Mouse (Mus musculus): ENCODE measurements around the gene Dcun1d4. TPM values are rescaled to one million over a fixed set of nuclear protein-coding genes. Genes with fewer than 3 reads are reported as not detected.

Dcun1d4 gene
- 59.2 and 61.2 TPM in 2 replicates for polyA plus RNA-seq (2016; fragmentation: Nextera tagmentation; extraction: Ambion mirVana)

DNA sequence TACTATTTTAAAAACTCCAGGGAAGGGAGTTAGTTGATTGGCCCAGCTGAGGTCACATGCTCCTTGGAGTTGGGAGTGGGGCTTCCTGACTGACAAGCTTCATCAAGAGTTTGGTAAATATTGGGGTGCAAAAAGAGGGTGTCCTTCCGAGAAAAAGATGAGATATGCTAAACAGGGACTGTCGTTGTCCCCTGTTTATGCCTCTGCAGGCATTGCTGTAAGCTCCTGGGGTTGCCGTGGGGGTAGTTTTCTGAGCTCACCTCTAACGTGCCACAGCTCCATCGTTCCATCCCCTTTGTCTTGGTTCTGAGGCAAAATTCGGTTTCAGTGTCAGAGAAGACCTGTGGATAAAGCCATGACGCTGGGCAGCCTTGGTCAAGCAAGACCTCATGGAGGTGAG is at the start of gene Dcun1d4:
Gene Dcun1d4, plus strand, starts transcription at position 301 of the 400 bp plus-strand sequence.
- Histone ChIP-seq H3K9me3 (no peaks in the 10 kb centered on the region), H3K27me3 (replicated peaks) (no peaks in the 10 kb centered on the region), H3K4me1 (peaks cover 6% of the 10 kb centered on the region; the same call in 1 of the 2 replicates), H3K4me2 (replicated peaks) (no peak within 1 kb of the TSS), H3K4me3 (no peak within 1 kb of the TSS), H3K36me3 (no peaks in the 10 kb centered on the region), H3K27ac (no peak within 1 kb of the TSS), H3K9ac (no peak within 1 kb of the TSS)
- 80% methylated on average over 7 of the region's 7 CpGs for WGBS
- ATAC-seq (ENCODE audit: low FRiP score, low read depth): no peak

DNA sequence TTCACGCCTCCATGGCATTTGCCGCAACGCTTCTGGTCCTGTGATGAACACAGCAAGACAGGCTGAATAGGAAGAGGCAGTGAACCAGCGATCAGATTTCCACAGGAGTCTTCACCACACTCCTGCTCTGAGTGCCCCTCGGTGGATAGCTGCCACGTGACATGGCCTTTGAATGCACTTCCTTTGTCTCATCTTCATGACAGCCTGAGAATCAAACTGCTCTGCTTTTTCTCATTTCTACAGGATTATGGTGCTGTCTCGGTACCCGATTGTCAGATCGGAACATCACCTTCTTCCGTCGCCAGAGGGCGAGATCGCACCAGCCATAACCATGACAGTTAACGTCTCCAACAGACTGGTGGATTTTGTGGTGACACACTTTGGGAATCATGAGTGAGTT is 49.2 kb upstream of the Dcun1d4 start:
- no peaks in the 10 kb centered on the region; the same call in 1 of the 2 replicates for H3K4me1 ChIP-seq
- 28% methylated on average over 14 of the region's 14 CpGs for WGBS
- H3K36me3 ChIP-seq: no peaks in the 10 kb centered on the region
- H3K4me2 ChIP-seq (replicated peaks): no peak overlapping the region
- H3K9me3 ChIP-seq: no peaks in the 10 kb centered on the region
- no peaks in the 10 kb centered on the region for H3K27me3 ChIP-seq (replicated peaks)
- H3K4me3 ChIP-seq: no peak overlapping the region
- peak; percentile 81 for ATAC-seq (ENCODE audit: low FRiP score, low read depth)
- H3K9ac ChIP-seq: no peak overlapping the region
- no peak overlapping the region for H3K27ac ChIP-seq

DNA sequence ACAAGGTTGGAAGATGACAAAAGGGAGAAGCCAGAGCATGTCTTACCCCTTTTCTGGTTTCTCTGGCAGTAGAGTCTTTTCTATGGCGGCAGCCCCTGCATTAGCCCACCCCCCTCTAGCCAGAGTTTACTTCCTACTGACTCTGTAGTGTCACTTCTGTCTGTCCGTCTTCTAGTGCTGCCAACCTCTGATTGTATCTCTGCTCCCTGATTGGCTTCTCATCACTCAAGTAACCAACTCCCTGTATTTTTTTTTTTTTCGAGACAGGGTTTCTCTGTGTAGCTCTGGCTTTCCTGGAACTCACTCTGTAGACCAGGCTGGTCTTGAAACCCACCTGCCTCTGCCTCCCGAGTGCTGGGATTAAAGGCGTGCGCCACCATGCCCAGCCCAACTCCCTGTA is 48.0 kb upstream of the Dcun1d4 start:
- Histone ChIP-seq H3K27me3 (replicated peaks) (no peaks in the 10 kb centered on the region), H3K4me1 (no peaks in the 10 kb centered on the region; the same call in 1 of the 2 replicates), H3K9me3 (no peaks in the 10 kb centered on the region), H3K36me3 (no peaks in the 10 kb centered on the region), H3K27ac (no peak overlapping the region), H3K9ac (no peak overlapping the region), H3K4me2 (replicated peaks) (no peak overlapping the region), H3K4me3 (no peak overlapping the region)
- WGBS: 87% methylated on average over 6 of the region's 6 CpGs
- no peak for ATAC-seq (ENCODE audit: low FRiP score, low read depth)

DNA sequence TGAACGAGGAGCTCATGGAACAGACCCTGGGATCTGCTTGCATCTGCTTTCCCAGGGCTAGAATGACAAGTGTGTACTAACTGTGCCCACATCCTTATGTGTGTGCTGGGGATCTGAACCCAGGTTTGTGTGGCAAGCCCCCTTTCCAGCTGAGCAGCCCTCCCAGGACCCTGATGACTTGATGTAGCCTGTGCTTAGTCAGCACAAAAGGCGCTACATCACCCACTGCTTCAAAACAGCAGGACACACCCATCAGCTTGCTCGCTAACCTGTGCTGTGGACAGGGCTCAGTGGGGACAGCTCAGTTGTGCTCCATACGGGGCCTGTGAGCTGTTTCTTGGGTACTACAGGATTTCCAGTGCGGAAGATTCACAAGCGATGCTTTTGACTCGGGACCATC is 46.0 kb upstream of the Dcun1d4 start:
- ATAC-seq (ENCODE audit: low FRiP score, low read depth): no peak
- 72% methylated on average over 7 of the region's 7 CpGs for WGBS
- H3K27me3 ChIP-seq (replicated peaks): no peaks in the 10 kb centered on the region
- no peaks in the 10 kb centered on the region; the same call in 1 of the 2 replicates for H3K4me1 ChIP-seq
- no peak overlapping the region for H3K9ac ChIP-seq
- H3K4me2 ChIP-seq (replicated peaks): no peak overlapping the region
- H3K27ac ChIP-seq: no peak overlapping the region
- H3K9me3 ChIP-seq: no peaks in the 10 kb centered on the region
- no peak overlapping the region for H3K4me3 ChIP-seq
- H3K36me3 ChIP-seq: no peaks in the 10 kb centered on the region

DNA sequence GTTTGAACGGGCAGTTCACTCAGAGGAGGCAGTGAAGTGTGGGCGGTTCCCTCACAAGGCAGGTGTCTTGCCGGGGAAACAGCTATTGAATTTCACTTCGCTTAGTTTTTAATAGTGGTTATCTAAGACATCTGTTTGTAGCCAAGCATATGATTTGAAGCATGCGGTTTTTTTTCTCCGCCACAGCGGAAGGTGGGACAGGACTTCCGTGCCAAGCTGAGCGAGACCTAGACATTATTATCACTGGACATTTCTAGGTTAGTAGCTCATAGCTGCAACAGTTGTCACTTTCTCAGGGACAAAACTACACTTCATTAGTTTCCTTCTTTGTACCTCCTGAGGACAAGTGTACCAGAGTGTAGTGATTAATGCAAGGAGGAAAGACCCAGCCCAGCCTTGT is 38.6 kb upstream of the Dcun1d4 start:
- H3K4me2 ChIP-seq (replicated peaks): no peak overlapping the region
- 82% methylated on average over 9 of the region's 9 CpGs for WGBS
- H3K4me3 ChIP-seq: no peak overlapping the region
- no peak overlapping the region for H3K9ac ChIP-seq
- H3K27ac ChIP-seq: no peak overlapping the region
- no peaks in the 10 kb centered on the region for H3K27me3 ChIP-seq (replicated peaks)
- no peaks in the 10 kb centered on the region for H3K4me1 ChIP-seq
- H3K36me3 ChIP-seq: no peaks in the 10 kb centered on the region
- ATAC-seq (ENCODE audit: low FRiP score, low read depth): no peak
- H3K9me3 ChIP-seq: no peaks in the 10 kb centered on the region

DNA sequence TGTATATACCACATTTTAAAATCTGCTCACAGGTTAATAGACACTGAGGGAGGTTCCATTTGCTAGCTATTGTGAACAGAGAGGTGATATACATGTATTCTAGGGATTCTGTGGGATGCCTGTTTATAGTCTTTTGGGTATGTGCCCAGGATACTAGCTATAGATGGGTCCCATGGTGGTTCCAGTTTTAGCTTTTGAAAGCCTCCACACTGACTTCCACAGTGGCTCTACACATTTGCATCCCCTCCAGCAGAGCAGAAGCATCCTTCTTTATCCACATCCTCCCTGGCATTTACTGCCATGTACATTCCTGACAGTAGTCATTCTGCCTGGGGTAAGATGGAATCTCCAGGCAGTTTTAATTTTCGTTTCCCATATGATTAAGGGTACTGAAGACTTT is 30.5 kb upstream of the Dcun1d4 start:
- no peak overlapping the region for H3K27ac ChIP-seq
- H3K4me3 ChIP-seq: no peak overlapping the region
- H3K36me3 ChIP-seq: no peaks in the 10 kb centered on the region
- H3K27me3 ChIP-seq (replicated peaks): no peaks in the 10 kb centered on the region
- H3K4me2 ChIP-seq (replicated peaks): no peak overlapping the region
- H3K9me3 ChIP-seq: no peaks in the 10 kb centered on the region
- no peak for ATAC-seq (ENCODE audit: low FRiP score, low read depth)
- H3K4me1 ChIP-seq: peaks cover 4% of the 10 kb centered on the region; the same call in 1 of the 2 replicates
- WGBS: 86% methylated on average over 1 of the region's 1 CpGs
- no peak overlapping the region for H3K9ac ChIP-seq

DNA sequence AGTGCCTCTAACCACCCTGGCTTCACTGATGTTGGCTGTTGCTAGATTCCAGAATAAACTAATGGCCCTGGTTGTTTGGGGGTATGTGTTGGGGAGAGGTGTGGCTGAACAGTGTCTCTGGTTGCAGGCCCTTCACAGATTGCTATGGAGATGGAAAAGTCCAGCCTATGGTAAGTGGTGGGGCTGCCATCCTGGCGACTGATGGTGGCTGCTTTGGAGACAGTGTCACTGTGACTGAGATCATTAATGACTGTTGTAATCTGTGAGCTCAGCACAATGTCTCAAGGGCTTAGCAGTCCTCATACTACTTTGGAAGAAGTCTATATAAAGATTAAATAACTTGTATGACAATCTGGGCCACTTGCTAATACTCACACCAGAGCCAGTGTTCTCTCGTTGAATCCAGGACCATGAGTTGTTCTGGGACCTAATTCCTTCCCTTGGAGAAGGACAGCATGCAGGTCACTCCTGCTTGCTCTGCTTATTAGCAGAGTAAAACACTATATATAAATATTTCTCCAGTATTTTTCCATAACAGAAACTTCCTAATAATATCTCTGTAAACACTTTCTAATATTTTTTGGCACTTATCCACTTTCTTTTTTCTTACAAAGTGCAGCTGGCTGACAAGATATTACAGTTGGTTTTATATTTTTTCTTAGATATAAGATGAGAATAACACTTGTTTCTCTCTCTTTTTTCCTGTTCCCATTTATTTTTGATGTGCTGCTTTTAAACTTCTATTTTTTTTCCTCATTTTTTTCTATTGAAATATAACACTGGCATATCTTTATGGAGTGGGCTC is 26.1 kb upstream of the Dcun1d4 start:
- no peak overlapping the region for H3K4me3 ChIP-seq
- H3K27ac ChIP-seq: no peak overlapping the region
- H3K9me3 ChIP-seq: no peaks in the 10 kb centered on the region
- WGBS: 72% methylated on average over 2 of the region's 2 CpGs
- no peaks in the 10 kb centered on the region for H3K36me3 ChIP-seq
- H3K27me3 ChIP-seq (replicated peaks): no peaks in the 10 kb centered on the region
- H3K9ac ChIP-seq: no peak overlapping the region
- H3K4me2 ChIP-seq (replicated peaks): no peak overlapping the region
- ATAC-seq (ENCODE audit: low FRiP score, low read depth): no peak
- peaks cover 4% of the 10 kb centered on the region; the same call in 1 of the 2 replicates for H3K4me1 ChIP-seq

DNA sequence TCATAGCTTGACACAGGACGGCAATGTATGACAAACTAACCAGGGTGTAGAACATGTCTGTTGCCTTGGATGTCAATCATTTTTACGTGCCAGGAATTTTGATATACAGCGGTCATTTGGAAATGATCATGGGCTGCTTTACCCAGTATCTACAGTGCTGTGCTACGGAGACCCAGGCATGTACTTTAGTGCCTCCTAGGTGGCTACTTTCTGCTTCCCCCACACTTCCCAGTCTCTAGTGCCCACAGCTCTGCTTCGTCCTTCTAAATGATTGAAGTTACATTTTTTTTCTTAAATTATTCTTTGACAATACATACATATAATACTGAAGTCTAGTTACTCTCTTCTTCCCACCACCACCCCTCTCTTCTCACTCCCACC is 25.5 kb upstream of the Dcun1d4 start:
- no peaks in the 10 kb centered on the region for H3K9me3 ChIP-seq
- no peak for ATAC-seq (ENCODE audit: low FRiP score, low read depth)
- no peak overlapping the region for H3K4me3 ChIP-seq
- no peaks in the 10 kb centered on the region for H3K27me3 ChIP-seq (replicated peaks)
- no peak overlapping the region for H3K9ac ChIP-seq
- H3K27ac ChIP-seq: no peak overlapping the region
- no peaks in the 10 kb centered on the region for H3K36me3 ChIP-seq
- H3K4me1 ChIP-seq: peaks cover 4% of the 10 kb centered on the region; the same call in 1 of the 2 replicates
- no peak overlapping the region for H3K4me2 ChIP-seq (replicated peaks)
- 87% methylated on average over 5 of the region's 5 CpGs for WGBS

DNA sequence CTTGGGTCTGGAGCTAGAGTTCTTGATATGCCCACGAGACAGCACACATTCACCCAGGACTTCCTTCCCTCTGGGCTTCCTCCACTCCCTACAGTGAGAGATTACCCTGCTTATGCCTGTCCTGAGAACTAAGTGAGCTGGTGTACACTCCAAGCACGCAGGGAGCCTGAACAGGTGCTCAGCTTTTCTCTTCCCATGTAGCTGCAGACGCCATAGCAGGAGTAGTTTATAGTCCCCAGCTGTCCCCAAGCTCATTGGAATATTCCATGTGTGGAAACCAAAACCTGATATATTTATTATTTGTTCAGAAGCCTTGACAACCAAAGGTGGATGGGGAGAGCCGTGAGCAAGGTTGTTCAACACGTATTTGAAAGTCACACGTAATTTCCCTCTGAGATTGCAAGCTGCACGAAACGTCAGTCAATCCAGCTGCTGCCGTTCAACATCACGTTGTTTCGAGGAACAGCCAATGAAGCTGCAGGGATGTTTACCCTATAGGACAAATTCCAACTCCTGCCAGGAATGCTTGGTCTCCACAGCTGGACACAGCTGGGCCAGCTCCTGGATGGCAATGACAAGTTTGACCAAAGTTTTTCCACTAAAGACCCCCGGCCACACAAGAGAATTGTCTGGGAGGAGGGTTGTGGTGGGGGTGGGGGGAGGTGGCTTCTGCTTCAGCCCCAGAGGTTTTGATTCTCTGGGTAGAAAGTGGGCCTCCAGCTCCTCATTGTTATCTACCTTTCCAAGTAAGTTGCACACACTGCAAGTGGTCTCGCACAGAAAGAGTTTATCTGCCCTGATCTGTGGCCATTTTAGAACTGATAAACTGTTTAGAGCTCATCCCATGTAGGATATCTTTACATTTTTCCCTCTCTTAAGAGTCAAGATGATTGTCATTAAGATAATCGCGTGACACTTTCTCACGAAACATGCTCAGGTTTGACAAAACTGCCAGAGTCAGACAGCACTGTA is 12.1 kb upstream of the Dcun1d4 start:
- no peaks in the 10 kb centered on the region for H3K4me1 ChIP-seq
- no peaks in the 10 kb centered on the region for H3K9me3 ChIP-seq
- no peaks in the 10 kb centered on the region for H3K36me3 ChIP-seq
- no peak for ATAC-seq (ENCODE audit: low FRiP score, low read depth)
- H3K27me3 ChIP-seq (replicated peaks): no peaks in the 10 kb centered on the region
- H3K4me2 ChIP-seq (replicated peaks): no peak overlapping the region
- WGBS: 88% methylated on average over 16 of the region's 16 CpGs
- no peak overlapping the region for H3K9ac ChIP-seq
- H3K27ac ChIP-seq: no peak overlapping the region
- H3K4me3 ChIP-seq: no peak overlapping the region

DNA sequence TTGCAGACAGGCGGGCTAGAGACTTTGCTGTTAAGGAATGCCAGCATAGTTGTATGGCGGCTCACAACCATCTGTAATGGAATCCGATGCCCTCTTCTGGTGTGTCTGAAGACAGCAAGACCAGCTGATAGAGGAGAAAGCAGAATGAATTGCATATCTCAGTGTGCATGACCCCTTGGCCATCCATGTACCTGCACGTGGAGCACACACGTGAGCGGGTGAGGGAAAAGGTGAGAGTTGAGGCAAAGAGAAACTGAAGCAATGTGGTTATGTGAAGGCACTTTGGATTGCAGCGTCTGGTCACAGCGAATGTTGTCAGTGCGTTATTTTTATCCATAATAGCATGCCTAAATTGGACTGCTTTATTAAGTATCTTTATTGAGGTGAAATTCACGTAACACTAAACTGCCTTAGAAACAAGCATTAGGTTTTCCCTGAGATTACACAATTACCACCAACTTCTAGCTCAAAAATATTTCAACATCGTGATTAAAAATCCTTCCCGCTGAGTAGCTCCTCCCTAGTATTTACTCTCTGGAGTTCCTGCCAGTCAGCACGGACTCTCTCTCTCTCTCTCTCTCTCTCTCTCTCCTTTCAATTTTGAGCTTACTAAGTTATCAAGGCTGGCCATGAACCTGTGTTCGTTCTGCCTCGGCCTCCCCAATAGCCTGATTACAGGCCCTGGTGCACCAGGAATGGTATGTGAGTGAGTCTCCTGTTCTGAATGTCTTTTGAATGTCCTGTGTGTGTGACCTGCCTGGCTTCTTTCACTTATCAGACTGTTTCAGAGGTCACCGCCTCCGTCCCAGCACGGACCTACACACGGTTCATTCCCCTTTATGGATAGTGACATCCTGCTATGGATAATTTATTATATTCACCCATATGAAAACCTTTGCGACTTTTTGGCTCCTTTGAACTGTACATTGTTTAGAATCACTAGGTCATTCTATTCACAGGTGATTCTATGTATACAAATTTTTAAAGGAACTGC is 6.1 kb upstream of the Dcun1d4 start:
- ATAC-seq (ENCODE audit: low FRiP score, low read depth): no peak
- H3K9ac ChIP-seq: no peak overlapping the region
- H3K4me2 ChIP-seq (replicated peaks): no peak overlapping the region
- WGBS: 87% methylated on average over 20 of the region's 20 CpGs
- H3K36me3 ChIP-seq: no peaks in the 10 kb centered on the region
- H3K4me1 ChIP-seq: no peaks in the 10 kb centered on the region
- no peaks in the 10 kb centered on the region for H3K9me3 ChIP-seq
- H3K27ac ChIP-seq: no peak overlapping the region
- H3K4me3 ChIP-seq: no peak overlapping the region
- no peaks in the 10 kb centered on the region for H3K27me3 ChIP-seq (replicated peaks)

DNA sequence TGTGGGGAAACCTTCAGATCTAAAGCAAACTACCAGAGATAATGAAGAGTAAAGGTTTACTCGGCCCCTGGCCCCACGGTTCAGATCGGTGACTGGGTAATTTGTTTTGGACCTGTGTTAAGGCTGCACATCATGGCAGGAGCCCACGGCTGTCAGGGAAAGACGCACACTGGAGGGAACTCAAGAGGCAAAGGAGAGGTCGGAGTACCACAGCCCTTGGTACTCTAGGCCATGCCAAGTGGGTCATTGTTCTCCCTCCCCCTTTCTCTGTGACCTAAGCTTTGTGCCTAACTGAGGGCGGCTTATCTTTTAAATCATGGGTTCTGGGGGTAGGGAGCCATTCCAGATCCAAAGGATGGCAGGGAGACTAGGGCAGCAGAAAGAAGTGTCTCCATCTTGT is 601 bp downstream of the Dcun1d4 start:
- no peak overlapping the region for H3K9ac ChIP-seq
- no peaks in the 10 kb centered on the region for H3K27me3 ChIP-seq (replicated peaks)
- H3K4me1 ChIP-seq: peaks cover 6% of the 10 kb centered on the region; the same call in 1 of the 2 replicates
- WGBS: 86% methylated on average over 7 of the region's 7 CpGs
- ATAC-seq (ENCODE audit: low FRiP score, low read depth): no peak
- H3K27ac ChIP-seq: no peak overlapping the region
- H3K4me3 ChIP-seq: no peak overlapping the region
- H3K36me3 ChIP-seq: no peaks in the 10 kb centered on the region
- H3K4me2 ChIP-seq (replicated peaks): no peak overlapping the region
- H3K9me3 ChIP-seq: no peaks in the 10 kb centered on the region

Data from neural tube, embryonic 12.5 days (tissue).